Mouse (Mus musculus) urinary bladder, postnatal 14 days (tissue): ENCODE data around the gene Crygn.

Experiments
- DNase-seq: peaks from one replicate; pipeline ENCODE4 v3.0.0; 2021; ENCODE audit warnings: low spot score

Gene Crygn

GRCm38 (mm10) chr5:24747533-24747932 is 10.3 kb downstream of the Crygn start:
- no peak for DNase-seq

- no peak for DNase-seq
These were observed 13.9 kb downstream of the Crygn start for GRCm38 (mm10) chr5:24743956-24744355.

DNA sequence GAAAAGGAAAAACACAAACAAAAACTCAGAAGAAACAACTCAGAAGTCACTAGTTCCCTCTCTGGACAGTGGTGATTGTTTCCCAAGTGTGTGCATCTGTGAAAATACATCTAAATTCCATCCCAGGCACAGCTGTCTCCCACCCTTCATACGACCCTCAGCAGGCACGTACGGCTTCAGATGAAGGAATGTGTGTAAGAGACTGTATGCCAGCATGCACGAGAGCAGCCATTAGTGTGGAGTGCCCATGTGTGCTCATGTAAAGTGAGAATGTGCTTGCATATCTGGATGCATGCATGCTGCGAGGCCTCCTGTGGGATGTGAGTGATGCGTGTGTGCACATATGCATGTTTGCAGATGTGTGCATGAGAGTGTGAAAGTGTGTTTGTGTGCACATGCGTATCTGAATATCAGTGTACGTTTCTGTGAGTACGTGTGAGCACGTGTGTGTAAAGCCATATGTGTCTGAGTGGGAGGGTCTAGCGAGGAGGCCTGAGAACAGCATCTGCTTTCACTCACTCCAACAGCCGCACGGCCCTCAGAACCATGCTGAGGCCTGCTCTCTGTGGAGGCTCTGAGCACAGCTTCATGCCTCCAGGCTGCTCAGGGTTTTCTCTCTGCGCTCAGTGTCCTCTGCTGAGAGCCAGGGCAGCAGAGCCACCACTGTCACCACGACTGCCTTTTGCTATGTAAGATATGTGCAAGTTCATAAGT is 16.5 kb downstream of the Crygn start:
- no peak for DNase-seq

DNA sequence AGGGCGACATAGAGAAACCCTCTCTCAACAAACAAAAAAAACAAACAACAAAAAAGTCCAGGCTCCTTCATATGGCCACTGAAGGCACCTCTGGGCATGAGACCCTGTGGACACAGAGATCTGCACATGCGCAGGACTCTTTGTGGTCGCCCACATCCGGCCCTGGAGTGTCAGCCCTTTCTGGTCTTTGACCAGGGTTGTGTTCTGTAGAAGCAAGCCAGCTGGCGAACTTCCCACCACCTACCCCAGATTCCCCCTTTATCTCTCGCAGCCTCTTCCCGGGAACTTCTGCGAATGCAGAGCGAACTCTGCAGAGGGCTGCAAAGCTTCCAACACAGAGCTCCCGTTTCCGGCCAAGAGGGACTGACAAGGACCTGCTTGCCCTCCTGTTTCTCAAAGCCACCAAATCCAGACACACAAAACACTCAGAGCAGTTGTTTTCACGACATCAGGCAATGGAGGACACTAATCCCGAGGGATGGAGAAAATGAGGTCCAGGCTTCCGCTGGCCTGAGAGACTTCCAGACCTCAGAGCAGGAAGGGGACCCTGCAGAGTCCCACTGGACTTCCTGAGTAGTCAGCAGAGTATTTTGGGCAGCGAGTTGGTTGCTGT is 18.6 kb downstream of the Crygn start:
- DNase-seq: peak; percentile 64

DNA sequence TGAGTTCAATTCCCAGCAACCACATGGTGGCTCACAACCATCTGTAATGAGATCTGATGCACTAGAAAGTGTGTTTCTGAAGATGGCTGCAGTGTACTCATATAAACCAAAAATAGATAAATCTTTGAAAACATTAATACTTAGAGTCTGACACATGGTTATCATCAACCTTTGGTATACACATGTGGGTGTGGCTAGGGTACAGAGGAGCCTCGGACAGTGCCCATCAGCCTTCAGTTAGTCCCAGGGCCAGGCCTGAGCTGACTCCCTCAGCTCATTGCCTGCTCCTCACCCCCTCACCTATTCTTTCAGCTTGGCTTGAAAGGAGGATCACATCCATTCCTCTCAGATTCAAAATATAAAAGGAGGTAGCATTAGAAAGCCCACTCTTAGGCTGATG is 19.3 kb downstream of the Crygn start:
- no peak for DNase-seq

DNA sequence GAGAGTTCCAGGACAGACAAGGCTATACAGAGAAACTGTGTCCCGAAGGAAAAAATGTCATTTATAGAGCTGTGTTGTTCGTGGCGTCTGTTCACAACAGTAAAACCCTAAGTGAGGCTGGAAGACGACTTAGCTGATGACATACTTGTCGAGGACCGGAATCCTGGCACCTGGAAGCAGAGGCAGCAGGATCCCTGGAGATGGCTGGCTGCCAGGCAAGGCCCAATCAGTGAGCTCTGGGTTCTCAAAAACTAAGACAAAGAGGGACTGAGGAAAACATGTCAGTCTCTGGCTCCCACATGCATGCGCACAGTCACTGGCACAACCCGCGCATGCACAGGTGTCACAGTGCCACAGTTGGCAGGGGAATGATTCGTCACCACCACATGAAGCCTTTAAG is 20.2 kb downstream of the Crygn start:
- DNase-seq: no peak

DNA sequence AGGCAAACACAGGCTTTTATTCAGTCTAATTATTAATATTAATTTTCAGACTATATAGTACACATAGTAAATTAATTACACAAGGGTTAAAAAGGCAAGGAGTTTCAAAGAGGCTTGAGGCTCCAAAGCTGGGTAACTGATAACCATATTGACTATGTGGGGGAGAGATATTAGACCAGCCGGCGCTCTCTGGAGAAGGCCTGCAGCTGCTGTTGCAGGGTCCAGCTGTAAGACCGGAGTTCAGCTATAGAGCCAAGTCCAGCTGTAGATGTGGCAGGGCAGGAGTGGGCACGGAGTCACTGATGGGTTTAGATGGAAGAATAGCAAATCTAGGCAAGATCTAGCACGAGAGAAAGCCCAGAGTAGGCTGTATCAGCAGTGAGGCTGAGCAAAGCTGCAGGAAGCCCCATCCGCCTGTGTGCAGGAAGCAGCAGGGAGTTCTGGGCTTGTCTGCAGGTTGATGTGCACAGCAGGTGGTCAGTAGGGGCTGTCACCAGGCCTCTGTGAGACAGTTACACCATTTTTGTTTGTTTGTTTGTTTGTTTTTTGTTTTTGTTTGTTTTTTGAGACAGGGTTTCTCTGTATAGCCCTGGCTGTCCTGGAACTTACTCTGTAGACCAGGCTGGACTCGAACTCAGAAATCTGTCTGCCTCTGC is 23.9 kb downstream of the Crygn start:
- DNase-seq: no peak

DNA sequence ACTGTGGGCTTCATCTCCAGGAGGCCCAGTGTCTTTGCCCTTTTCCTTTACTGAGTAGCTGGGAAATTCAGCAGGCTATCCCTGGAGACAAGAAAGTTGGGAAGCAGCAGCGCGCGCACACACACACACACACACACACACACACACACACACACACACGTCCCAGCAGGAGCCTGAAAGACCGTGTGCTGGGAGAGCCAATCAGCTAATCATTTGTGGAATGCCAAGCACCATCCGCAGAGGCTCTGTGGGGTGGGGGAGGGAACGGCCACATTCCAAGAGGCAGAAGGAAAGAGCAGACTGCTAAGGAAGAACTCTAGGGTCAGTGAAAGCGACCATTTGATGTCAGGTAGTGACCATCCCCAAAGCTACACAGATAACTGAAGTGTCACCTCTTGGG is 24.7 kb downstream of the Crygn start:
- peak; percentile 33 for DNase-seq

DNA sequence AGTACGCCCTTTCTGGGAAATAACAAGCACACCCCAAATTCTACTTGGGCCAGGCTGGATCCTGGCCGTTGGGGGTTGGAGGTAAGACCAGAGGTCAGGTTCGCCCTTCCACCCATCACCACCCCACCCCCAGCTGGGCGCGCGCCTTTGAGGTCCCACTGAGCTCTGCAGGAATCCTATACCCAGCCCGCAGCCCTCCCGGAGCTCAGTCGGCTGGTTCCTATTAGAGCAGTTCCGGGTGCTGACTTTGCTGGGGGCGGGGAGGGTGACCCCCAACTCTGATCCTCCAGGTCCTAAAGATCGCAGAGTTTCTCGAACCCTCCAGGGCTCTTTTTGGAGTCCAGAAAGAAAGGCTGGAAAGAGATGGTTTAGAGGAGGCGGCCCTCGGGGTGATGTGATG is 26.8 kb downstream of the Crygn start:
- DNase-seq: no peak

- no peak for DNase-seq
These were observed 27.3 kb downstream of the Crygn start, which contains the start of gene Wdr86 for GRCm38 (mm10) chr5:24730488-24730871. Gene Wdr86 (minus strand): TSS chr5:24730727.

DNA sequence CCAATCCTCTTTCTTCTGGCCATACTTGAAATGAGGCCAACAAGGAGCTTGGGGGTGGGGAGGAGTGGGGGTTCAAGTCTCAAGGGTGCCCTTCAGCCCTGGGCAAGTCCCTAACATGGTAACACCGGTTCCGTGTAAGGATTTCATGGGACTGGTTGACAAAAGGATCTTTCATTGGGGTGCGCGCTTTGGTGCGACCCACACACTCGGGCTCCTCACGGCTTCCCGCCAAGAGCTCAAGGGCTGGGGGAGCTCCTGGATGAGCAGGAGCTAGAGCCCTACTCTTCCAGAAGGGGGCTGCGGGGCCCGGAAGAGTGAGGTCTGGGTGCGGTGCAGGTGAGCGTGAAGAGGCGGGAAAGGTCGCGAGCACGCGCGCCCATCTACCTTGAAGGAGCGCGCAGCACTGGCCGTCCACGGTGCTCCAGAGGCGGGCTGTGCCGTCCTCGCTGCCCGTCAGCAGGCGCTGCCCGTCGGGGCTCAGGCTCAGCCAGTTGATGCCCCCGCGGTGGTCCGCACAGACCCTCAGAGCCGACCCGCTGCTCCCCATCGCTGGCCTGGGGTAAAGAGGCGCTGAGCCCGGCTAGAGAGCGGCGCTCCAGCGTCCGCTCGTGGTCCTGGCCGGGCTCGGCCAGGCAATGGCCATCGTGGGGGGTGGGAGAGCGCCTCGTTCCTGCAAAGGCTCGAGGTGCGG is 27.9 kb downstream of the Crygn start:
- DNase-seq: no peak

DNA sequence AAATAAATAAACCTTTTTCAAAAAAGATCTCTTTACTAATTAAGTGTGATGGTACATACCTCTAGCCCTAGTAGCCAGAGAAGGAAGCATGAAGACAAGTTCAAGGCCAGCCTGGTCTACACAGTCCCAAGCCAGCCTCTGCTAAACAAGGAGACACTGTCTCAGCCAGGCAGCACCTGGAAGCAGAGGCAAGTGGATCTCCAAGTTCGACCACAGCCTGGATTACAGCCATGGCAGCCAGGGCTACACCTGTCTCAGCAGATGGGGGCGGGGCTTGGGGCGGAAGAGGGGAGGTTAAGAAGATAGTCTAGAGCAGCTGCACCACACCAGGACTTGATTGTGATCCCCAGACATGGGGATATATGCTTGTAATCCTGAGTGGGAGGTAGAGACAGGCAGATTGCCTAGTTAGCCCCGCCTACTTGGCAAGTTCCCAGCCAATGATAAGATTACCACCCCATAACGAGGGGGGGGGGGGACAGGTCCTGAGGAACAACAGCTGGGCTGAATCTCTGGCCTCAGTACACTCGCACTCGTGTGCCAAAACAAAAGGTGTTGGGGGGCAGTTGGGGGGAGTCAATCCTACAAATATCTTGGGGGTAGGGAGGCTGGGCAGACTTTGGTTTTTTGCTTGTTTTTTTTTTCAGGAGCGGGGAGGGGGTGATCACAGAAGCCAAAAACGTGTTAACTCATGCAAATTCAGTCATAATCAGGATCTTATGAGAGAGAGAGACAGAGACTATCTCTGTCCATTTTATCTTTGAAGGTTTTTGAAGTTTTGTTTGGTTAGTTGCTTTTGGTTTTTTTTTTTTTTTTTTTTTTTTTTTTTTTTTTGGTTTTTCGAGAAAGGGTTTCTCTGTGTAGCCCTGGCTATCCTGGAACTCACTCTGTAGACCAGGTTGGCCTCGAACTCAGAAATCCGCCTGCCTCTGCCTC is 30.6 kb downstream of the Crygn start:
- DNase-seq: peak; percentile 55

DNA sequence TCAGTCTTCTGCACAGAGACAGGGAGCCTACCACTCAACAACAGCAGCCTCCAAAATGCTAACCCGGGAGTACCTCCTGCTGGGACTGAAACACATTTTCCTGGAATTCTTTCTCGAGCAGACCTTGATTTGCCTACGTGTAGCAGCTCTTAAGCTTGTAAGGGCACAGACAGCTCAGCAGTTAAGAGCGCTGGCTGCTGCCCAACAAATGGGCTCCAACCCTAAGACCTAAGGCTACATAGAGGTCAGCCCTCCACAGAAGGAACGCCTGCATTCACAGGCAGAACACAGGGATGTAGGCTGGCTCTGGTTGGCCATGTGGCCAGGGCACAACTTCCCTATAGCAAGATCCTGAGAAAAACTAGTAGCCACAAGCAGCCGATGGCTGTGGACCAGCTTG is 31.9 kb downstream of the Crygn start:
- DNase-seq: no peak

- no peak for DNase-seq
These were observed 33.0 kb downstream of the Crygn start for GRCm38 (mm10) chr5:24724805-24725204.

- no peak for DNase-seq
These were observed 33.6 kb downstream of the Crygn start for GRCm38 (mm10) chr5:24724270-24724634.

GRCm38 (mm10) chr5:24723527-24724269 is 34.1 kb downstream of the Crygn start:
- no peak for DNase-seq

DNA sequence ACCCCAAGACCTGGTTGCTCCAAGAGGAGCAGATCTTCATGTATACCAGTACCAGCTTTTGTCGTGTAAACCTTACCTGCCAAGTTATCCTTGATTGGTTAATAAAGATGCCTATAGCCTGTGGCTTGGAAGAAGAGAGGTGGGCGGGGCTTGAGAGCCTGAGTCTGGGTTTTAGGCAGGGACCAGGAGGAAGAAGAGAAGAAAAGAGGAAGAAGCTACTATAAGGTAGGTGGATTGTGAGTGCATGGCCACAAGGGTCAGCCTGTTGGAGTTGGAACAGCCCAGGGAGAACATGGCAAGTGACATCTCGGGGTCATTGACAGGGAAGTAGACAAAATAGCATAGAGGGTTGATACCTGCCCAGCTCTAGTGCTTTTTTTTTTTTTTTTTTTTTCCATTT is 38.0 kb downstream of the Crygn start:
- DNase-seq: no peak

GRCm38 (mm10) chr5:24718076-24718475 is 39.7 kb downstream of the Crygn start:
- DNase-seq: no peak

GRCm38 (mm10) chr5:24713987-24714386 is 43.8 kb downstream of the Crygn start:
- no peak for DNase-seq

DNA sequence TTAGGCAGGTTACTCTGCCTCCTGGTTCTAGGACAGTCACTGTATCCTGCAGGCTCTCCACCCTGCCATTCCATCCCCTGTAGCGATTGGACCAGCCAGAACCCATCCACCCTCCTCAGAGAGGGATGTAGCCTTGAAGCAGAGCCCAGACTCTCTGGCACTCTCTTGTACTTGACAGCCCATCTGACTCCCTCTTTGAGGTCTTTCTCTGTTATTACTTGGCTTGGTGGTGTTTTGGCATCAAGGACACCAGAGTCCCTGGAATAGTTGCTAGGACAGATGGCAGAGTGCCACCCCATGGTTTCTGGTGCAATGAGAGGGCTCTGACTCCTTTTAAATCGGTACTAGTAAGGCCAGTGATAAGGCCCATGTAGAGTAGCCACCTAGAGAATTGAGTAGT is 44.6 kb downstream of the Crygn start:
- no peak for DNase-seq

DNA sequence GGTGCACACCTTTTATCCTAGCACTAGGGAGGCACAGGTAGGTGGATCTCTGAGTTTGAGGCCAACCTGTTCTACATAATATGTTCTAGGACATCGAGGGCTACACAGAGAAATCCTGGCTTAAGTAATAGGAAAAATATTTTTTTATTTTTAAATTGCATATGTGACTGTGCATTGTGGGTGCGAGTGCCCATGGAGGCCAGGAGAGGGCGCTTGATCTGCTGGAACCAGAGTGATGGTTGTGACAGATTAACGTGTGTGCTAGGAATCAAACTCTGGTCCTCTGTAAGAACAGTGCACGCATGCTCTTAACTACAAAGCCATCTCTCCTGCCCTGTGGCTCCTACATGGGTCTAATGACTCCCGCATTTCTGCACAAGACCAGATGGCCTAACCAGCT is 46.2 kb downstream of the Crygn start:
- DNase-seq: no peak
